Comparison of ENCODE assay signal across 19 mouse cellular contexts in the genomic region with DNA sequence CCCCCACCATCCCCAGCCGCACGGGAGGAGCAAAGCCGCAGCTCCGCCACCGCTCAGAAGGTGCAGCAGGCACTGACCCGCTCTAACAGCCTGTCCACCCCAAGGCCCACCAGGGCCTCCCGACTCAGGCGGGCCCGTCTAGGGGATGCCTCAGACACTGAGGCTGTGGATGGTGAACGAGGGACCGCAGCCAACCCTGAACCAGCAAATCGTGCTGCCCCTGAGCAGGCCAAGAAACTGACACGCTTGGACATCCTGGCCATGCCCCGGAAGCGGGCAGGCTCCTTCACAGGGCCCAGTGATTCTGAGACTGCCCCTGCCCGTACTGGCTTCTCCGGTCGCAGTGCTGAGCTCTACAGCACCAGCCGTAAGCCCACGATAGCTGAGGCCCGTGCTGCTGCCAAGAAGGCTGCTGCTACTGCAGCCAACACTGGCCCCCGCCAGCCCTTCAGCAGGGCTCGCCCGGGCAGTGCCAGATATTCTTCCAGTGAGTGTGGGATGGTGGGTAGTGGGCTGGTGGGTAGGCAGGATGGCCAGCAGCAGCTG. TPM values are rescaled to one million over a fixed set of nuclear protein-coding genes. Genes with fewer than 3 reads are reported as not detected.
A peak's percentile ranks its signal among the peaks of the same experiment; 100 is the strongest.
DNase-seq lines count a peak whose midpoint lies in the region; ATAC-seq and TF ChIP-seq lines count a peak whose summit lies in the region.
"Had no signal": no experiment of that assay in that cellular context is flagged by ENCODE, and none has a peak within 500 bp of the region (broad histone marks: within the 10 kb centered on the region; RNA-seq: fewer than 3 reads in every experiment).

No protein-coding gene starts in this region.

- WGBS in midbrain, postnatal 0 days = 93% methylated on average over 24 of the region's 24 CpGs
- WGBS in midbrain, embryonic 14.5 days = 90% methylated on average over 24 of the region's 24 CpGs
- 95% methylated on average over 24 of the region's 24 CpGs for WGBS in limb, embryonic 10.5 days

- no peak for TF ChIP-seq CTCF in midbrain, postnatal 0 days (IDR thresholded peaks at IDR 0.05)

- H3K27ac ChIP-seq in midbrain, postnatal 0 days (ENCODE audit: low read depth, low read length) = no peak overlapping the region
- H3K27ac ChIP-seq in midbrain, embryonic 14.5 days (replicated peaks; ENCODE audit: low read depth, low read length) = no peak overlapping the region
- H3K27ac ChIP-seq in limb, embryonic 10.5 days = no peak overlapping the region
- H3K27ac ChIP-seq: forebrain, embryonic 10.5 days; heart, embryonic 10.5 days; hindbrain, embryonic 10.5 days; liver, embryonic 14.5 days; macrophage; midbrain, embryonic 12.5 days; stomach, embryonic 15.5 days had no signal

- no peaks in the 10 kb centered on the region for H3K9me3 ChIP-seq in midbrain, postnatal 0 days (ENCODE audit: low read length)
- no peaks in the 10 kb centered on the region for H3K9me3 ChIP-seq in midbrain, embryonic 14.5 days (ENCODE audit: control insufficient read depth, low read length)
- H3K9me3 ChIP-seq in limb, embryonic 10.5 days (replicated peaks) = no peaks in the 10 kb centered on the region
- H3K9me3 ChIP-seq: forebrain, embryonic 10.5 days; heart, embryonic 10.5 days; hindbrain, embryonic 10.5 days; midbrain, embryonic 12.5 days; stomach, embryonic 15.5 days had no signal

- no peak overlapping the region for H3K4me3 ChIP-seq in midbrain, postnatal 0 days (ENCODE audit: low read depth, low read length)
- H3K4me3 ChIP-seq in midbrain, embryonic 14.5 days (replicated peaks; ENCODE audit: low read depth, low read length) = no peak overlapping the region
- no peak overlapping the region for H3K4me3 ChIP-seq in limb, embryonic 10.5 days
- H3K4me3 ChIP-seq: forebrain, embryonic 10.5 days; heart, embryonic 10.5 days; hindbrain, embryonic 10.5 days; midbrain, embryonic 12.5 days; myocyte; stomach, embryonic 15.5 days had no signal

- H3K9ac ChIP-seq in midbrain, postnatal 0 days (replicated peaks; ENCODE audit: low read length, poor library complexity, severe bottlenecking) = no peak overlapping the region
- no peak overlapping the region for H3K9ac ChIP-seq in midbrain, embryonic 14.5 days (replicated peaks; ENCODE audit: low read length)
- H3K9ac ChIP-seq: liver, embryonic 14.5 days; midbrain, embryonic 12.5 days; stomach, embryonic 15.5 days had no signal

- peaks cover 74% of the 10 kb centered on the region for H3K36me3 ChIP-seq in midbrain, postnatal 0 days (ENCODE audit: insufficient read depth, low read length)
- peaks cover 87% of the 10 kb centered on the region for H3K36me3 ChIP-seq in midbrain, embryonic 14.5 days (ENCODE audit: control insufficient read depth, insufficient read depth, low read length)
- peaks cover 58% of the 10 kb centered on the region for H3K36me3 ChIP-seq in limb, embryonic 10.5 days

- no peak overlapping the region for H3K4me2 ChIP-seq in midbrain, postnatal 0 days (ENCODE audit: low read depth, low read length, poor library complexity, severe bottlenecking)
- no peak overlapping the region for H3K4me2 ChIP-seq in midbrain, embryonic 14.5 days (ENCODE audit: low read length)
- H3K4me2 ChIP-seq: midbrain, embryonic 12.5 days; stomach, embryonic 15.5 days had no signal

- DNase-seq in heart, adult 11 months = peak; percentile 89
- DNase-seq in heart, adult 9 months (ENCODE audit: low spot score in 2 of 2) = no peak
- peak; percentile 54 for DNase-seq in midbrain, postnatal 0 days (ENCODE audit: low spot score)
- DNase-seq in midbrain, embryonic 14.5 days = no peak
- peak; percentile 45 for DNase-seq in cerebellum, adult 8-10 months
- DNase-seq in cerebellum, postnatal 36 days = peak; percentile 43 to 59
- DNase-seq in limb, embryonic 10.5 days (ENCODE audit: low spot score) = no peak
- DNase-seq: adrenal gland, adult 8-10 months; right cerebral cortex, postnatal 25 days had no signal

- H3K27me3 ChIP-seq in midbrain, postnatal 0 days (ENCODE audit: insufficient read depth, low read length) = no peaks in the 10 kb centered on the region
- H3K27me3 ChIP-seq in midbrain, embryonic 14.5 days (ENCODE audit: control insufficient read depth, insufficient read depth, low read length) = no peaks in the 10 kb centered on the region
- no peaks in the 10 kb centered on the region for H3K27me3 ChIP-seq in limb, embryonic 10.5 days (ENCODE audit: low read depth, poor library complexity, severe bottlenecking)
- H3K27me3 ChIP-seq: midbrain, embryonic 12.5 days; stomach, embryonic 15.5 days had no signal

- H3K4me1 ChIP-seq in midbrain, postnatal 0 days (ENCODE audit: insufficient read depth, low read length) = no peaks in the 10 kb centered on the region
- no peaks in the 10 kb centered on the region for H3K4me1 ChIP-seq in midbrain, embryonic 14.5 days (ENCODE audit: control insufficient read depth, insufficient read depth, low read length)
- H3K4me1 ChIP-seq in limb, embryonic 10.5 days = peaks cover 14% of the 10 kb centered on the region; the same call in 1 of the 2 replicates
- H3K4me1 ChIP-seq: midbrain, embryonic 12.5 days had no signal

- no peak for ATAC-seq in midbrain, postnatal 0 days (ENCODE audit: low FRiP score)
- no peak for ATAC-seq in midbrain, embryonic 14.5 days (ENCODE audit: low FRiP score, low TSS enrichment)
- ATAC-seq: inflammation-experienced regulatory T-cells, adult 6 months had no signal

RNA-seq across cellular contexts. Expression of gene Cep170b, which starts 18.8 kb away (rescaled TPM):
- 125 and 140 TPM in 2 replicates for total RNA-seq in midbrain, postnatal 0 days (2014; rRNA removed)
- 42.7 and 46.4 TPM in 2 replicates for polyA plus RNA-seq in midbrain, postnatal 0 days (2015; fragmentation: Nextera tagmentation; extraction: Ambion mirVana)
- polyA plus RNA-seq in midbrain, embryonic 14.5 days (2014; fragmentation: Nextera tagmentation; extraction: Ambion mirVana) = 31.7 and 33.7 TPM in 2 replicates
- 6.7 and 12.3 TPM in 2 replicates for polyA plus RNA-seq in limb, embryonic 10.5 days (2016; fragmentation: Nextera tagmentation; extraction: Ambion mirVana)

RNA-seq across cellular contexts. Expression of gene Pld4, which starts 21.4 kb away (rescaled TPM):
- 12.2 and 12.6 TPM in 2 replicates for total RNA-seq in midbrain, postnatal 0 days (2014; rRNA removed)
- 8.8 TPM in 2 replicates for polyA plus RNA-seq in midbrain, postnatal 0 days (2015; fragmentation: Nextera tagmentation; extraction: Ambion mirVana)
- polyA plus RNA-seq in midbrain, embryonic 14.5 days (2014; fragmentation: Nextera tagmentation; extraction: Ambion mirVana) = 3.3 and 6.0 TPM in 2 replicates
- 2.1 and 3.5 TPM in 2 replicates for polyA plus RNA-seq in limb, embryonic 10.5 days (2016; fragmentation: Nextera tagmentation; extraction: Ambion mirVana)
- polyA plus RNA-seq: C2C12 had no signal

Comparison
In these comparisons a context has a peak if more than half of its experiments do, and no peak if none do; other contexts are left out.
1. DNase-seq: peak in heart, adult 11 months (single experiment), midbrain, postnatal 0 days (single experiment), cerebellum, adult 8-10 months (single experiment) and cerebellum, postnatal 36 days (2 of 2); none in heart, adult 9 months (0 of 2), midbrain, embryonic 14.5 days (single experiment) and limb, embryonic 10.5 days (single experiment).